Mouse (Mus musculus) C2C12 (cell line): ENCODE results near the gene Bmp6. TPM values are rescaled to one million over a fixed set of nuclear protein-coding genes. Genes with fewer than 3 reads are reported as not detected.

Experiments used
- H3K27me3 ChIP-seq: one replicate; pipeline ENCODE4 v1.6.1; 2011; ENCODE audit not compliant: control insufficient read depth, insufficient read depth, insufficient read length
- H3K36me3 ChIP-seq: one replicate; pipeline ENCODE4 v1.6.1; 2011; ENCODE audit not compliant: control insufficient read depth, insufficient read depth
- H3K4me3 ChIP-seq: one replicate; pipeline ENCODE4 v1.5.1; 2011; ENCODE audit warnings: mild to moderate bottlenecking, control low read depth; ENCODE audit not compliant: poor library complexity, insufficient read depth, severe bottlenecking
- H3K79me2 ChIP-seq: one replicate; pipeline ENCODE4 v1.6.1; 2011; ENCODE audit not compliant: control insufficient read depth, insufficient read depth
- H3K79me3 ChIP-seq: one replicate; pipeline ENCODE4 v1.6.1; 2011; ENCODE audit warnings: low read depth, control low read depth
- H3ac ChIP-seq: one replicate; pipeline ENCODE3; 2011; ENCODE audit warnings: low read depth; ENCODE audit not compliant: control insufficient read depth, insufficient read length
- CEBPB ChIP-seq: IDR thresholded peaks from one replicate; pipeline ENCODE4 v1.6.1; 2011; ENCODE audit warnings: low read depth, mild to moderate bottlenecking, control low read depth, moderate library complexity
- CTCF ChIP-seq: IDR thresholded peaks from one replicate; pipeline ENCODE4 v1.5.1; 2011; ENCODE audit not compliant: control insufficient read depth, insufficient read depth, insufficient read length
- FOSL1 ChIP-seq: IDR thresholded peaks from one replicate; pipeline ENCODE4 v1.8.0; 2011; ENCODE audit warnings: mild to moderate bottlenecking, low read length; ENCODE audit not compliant: poor library complexity, insufficient read depth, severe bottlenecking
- MAX ChIP-seq: IDR thresholded peaks from one replicate; pipeline ENCODE4 v1.6.1; 2011; ENCODE audit warnings: mild to moderate bottlenecking, control low read depth
- MYOD1 ChIP-seq: IDR thresholded peaks from one replicate; pipeline ENCODE4 v1.6.1; 2011; ENCODE audit warnings: low read depth; ENCODE audit not compliant: control insufficient read depth, insufficient read length
- MYOG ChIP-seq: IDR thresholded peaks from one replicate; pipeline ENCODE4 v1.6.1; 2011; ENCODE audit not compliant: control insufficient read depth, insufficient read length; ENCODE audit errors: extremely low read depth
- USF1 ChIP-seq: IDR thresholded peaks from one replicate; pipeline ENCODE4 v1.6.1; 2011; ENCODE audit warnings: low read depth, mild to moderate bottlenecking, control low read depth, moderate library complexity
- polyA plus RNA-seq: library from polyadenylated mRNA; unstranded; fragments of >200 nt; fragmentation: generic; extraction: Trizol; gene quantifications from one replicate; pipeline ENCODE4 v1.2.1, GENCODE M21; 2012; ENCODE audit warnings: missing spikeins

Bmp6 gene
- polyA plus RNA-seq, 1 experiment, result not detected

DNA sequence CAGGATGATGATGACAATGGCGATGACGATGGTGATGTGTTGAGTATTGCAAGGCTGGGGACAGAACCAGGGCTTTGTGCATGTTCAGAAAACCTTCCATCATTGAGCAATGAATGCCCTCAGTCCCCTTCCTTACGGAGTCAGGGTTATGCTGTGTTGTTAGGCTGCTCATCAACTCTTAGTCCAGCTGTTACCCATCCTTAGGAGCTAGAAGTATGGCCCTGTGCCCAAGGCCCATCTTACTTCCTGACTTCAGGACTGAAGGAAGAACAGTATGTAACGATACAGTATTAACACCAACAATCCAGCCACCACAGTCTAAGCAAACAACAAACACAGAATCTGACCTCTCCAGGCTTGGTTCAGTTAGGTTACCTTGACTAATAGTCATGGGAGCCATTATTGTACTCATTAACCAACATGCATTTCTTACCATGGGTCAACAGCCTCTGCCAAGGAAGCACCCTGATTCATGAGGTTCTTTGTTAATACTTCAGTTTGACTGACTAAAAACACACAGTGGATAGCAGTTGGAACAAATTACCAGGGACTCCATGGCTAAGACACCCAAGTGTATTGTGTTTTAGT, 42.6 kb downstream of the Bmp6 start:
- Histone ChIP-seq H3ac (no peak overlapping the region), H3K79me3 (no peaks in the 10 kb centered on the region), H3K79me2 (no peaks in the 10 kb centered on the region), H3K36me3 (no peaks in the 10 kb centered on the region), H3K27me3 (no peaks in the 10 kb centered on the region), H3K4me3 (no peak overlapping the region)
- TF ChIP-seq CTCF (no peak), MAX (no peak), CEBPB (no peak), FOSL1 (no peak), MYOD1 (no peak), USF1 (no peak), MYOG (no peak)

DNA sequence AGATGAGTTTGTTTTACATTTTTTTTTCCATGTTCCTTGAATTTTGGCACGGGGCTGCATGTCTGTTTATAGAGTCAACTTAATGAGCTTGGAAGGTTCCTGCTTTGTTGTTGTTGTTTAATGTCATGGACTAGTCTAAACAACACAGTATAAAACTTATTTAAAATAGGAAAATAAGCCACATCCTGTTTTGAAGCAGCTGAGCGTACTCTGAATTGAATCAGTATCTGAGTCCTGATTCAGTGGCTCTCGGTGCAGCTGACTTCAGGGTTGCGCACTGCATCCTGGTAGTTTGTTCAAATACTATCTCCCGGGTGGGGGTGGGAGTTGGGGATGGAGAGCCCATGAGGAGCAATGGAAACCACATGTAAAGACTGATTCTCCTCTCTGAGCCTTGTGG, 48.5 kb downstream of the Bmp6 start:
- Histone ChIP-seq H3K79me2 (no peaks in the 10 kb centered on the region), H3K79me3 (no peaks in the 10 kb centered on the region), H3ac (no peak overlapping the region), H3K27me3 (peaks cover 12% of the 10 kb centered on the region), H3K36me3 (no peaks in the 10 kb centered on the region), H3K4me3 (no peak overlapping the region)
- no peak for TF ChIP-seq MYOG
- TF ChIP-seq CTCF, result no peak
- TF ChIP-seq FOSL1, result no peak

DNA sequence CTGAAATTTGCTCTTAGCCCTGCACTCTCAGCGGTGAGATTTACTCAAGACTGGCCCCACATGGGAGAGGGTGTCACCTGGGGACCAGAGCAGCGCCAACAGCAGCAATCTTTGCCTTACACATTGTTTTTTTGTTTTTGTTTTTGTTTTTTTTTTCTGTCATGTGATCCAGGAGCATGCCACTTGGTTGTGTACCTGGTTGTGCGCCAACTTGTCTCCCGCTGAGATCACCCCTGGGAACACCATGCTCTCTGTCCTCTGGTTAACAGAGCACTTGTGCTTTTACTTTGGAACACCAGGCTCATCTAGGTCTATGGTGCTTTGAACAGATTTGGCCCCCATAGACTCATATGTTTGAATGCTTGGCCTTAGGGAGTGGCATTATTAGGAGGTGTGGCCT, 50.1 kb downstream of the Bmp6 start:
- peaks cover 14% of the 10 kb centered on the region for H3K27me3 ChIP-seq
- no peak overlapping the region for H3K4me3 ChIP-seq
- no peaks in the 10 kb centered on the region for H3K79me3 ChIP-seq
- H3K79me2 ChIP-seq, result no peaks in the 10 kb centered on the region
- TF ChIP-seq MYOD1, result no peak
- no peak for TF ChIP-seq CTCF
- no peak for TF ChIP-seq CEBPB
- no peak for TF ChIP-seq FOSL1
- no peak for TF ChIP-seq MAX
- no peak for TF ChIP-seq USF1
- TF ChIP-seq MYOG, result no peak
- no peak overlapping the region for H3ac ChIP-seq
- no peaks in the 10 kb centered on the region for H3K36me3 ChIP-seq

DNA sequence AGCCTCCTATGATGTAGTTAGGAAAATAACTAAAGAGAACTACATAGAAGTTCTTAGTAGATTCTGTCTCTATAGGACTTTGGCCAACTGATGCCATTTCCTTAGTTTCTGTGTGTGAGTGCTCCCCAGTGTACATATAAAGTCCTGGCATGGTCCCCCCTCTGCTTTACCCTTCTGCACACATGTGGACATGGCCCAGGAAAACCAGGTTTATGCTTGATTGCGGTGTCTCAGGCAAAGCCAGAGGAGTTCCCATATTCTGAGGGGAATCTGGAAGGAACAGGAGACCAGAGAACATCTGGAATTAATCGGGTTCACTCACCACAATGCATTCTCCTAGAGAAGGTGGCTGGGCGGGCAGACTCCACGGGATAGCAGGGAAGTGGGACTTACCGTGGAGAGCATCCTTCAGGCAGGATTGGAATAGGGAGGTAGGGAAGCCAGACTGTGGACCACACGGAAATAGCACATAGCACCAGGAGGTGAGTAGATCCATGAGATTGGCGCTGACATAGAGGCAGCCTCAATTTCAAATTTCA, 52.2 kb downstream of the Bmp6 start:
- Histone ChIP-seq H3K36me3 (no peaks in the 10 kb centered on the region), H3K4me3 (no peak overlapping the region), H3ac (no peak overlapping the region), H3K79me3 (no peaks in the 10 kb centered on the region), H3K79me2 (no peaks in the 10 kb centered on the region), H3K27me3 (peaks cover 17% of the 10 kb centered on the region)
- TF ChIP-seq USF1, result no peak
- TF ChIP-seq CEBPB, result no peak
- no peak for TF ChIP-seq FOSL1
- TF ChIP-seq CTCF, result no peak
- no peak for TF ChIP-seq MYOG
- TF ChIP-seq MYOD1, result no peak
- TF ChIP-seq MAX, result no peak

DNA sequence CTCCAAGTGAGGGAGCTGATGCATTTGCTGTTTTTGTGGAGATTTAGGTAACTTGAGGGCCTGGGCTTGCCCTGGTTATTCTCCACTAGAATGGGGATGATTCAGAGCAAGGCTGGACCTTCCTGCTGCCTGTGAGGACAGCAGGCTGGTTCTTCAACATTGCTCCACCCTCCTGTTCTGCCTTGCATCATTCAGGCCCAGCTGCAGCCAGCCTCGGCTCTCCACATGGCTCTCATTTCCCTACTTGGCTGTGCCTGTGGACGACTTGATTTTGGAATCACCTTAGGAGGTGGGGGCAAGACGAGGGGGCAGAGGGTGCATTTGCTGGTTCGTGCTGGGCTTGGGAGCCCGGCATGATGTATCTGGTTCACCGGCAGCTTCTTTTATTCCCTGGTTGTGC, 53.8 kb downstream of the Bmp6 start:
- no peaks in the 10 kb centered on the region for H3K79me3 ChIP-seq
- H3K36me3 ChIP-seq, result no peaks in the 10 kb centered on the region
- no peaks in the 10 kb centered on the region for H3K79me2 ChIP-seq
- no peak overlapping the region for H3ac ChIP-seq
- H3K4me3 ChIP-seq, result no peak overlapping the region
- TF ChIP-seq USF1 (no peak), FOSL1 (no peak), CEBPB (no peak), MYOG (no peak), MYOD1 (no peak), CTCF (no peak)
- H3K27me3 ChIP-seq, result peaks cover 17% of the 10 kb centered on the region

DNA sequence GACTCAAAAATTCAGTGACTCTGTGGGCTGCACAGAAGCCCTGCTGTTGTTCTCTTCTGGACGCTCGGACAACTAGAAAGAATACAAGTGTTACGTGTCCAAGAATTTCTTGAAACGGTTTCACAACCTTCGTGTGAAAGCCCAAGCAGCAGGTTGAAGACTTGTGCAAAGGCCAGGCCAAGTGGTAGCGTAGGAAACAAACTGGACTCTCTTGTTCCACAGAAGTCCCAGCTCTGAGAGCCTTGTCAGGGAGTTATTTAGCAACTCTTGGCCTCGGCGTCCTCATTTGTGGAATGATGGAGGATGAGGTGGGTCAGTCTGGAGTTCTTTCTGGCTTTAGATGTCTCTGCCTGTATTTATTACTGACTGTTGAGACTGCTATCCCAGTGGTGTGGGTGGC, 55.8 kb downstream of the Bmp6 start:
- no peak overlapping the region for H3ac ChIP-seq
- H3K79me3 ChIP-seq, result no peaks in the 10 kb centered on the region
- no peak overlapping the region for H3K4me3 ChIP-seq
- TF ChIP-seq MYOD1, result no peak
- no peak for TF ChIP-seq CEBPB
- no peak for TF ChIP-seq MYOG
- no peak for TF ChIP-seq FOSL1
- no peak for TF ChIP-seq USF1
- TF ChIP-seq MAX, result no peak
- TF ChIP-seq CTCF, result no peak
- peaks cover 17% of the 10 kb centered on the region for H3K27me3 ChIP-seq
- H3K36me3 ChIP-seq, result no peaks in the 10 kb centered on the region
- no peaks in the 10 kb centered on the region for H3K79me2 ChIP-seq
